ENCODE assay signal across 10 mouse cellular contexts in the genomic region with DNA sequence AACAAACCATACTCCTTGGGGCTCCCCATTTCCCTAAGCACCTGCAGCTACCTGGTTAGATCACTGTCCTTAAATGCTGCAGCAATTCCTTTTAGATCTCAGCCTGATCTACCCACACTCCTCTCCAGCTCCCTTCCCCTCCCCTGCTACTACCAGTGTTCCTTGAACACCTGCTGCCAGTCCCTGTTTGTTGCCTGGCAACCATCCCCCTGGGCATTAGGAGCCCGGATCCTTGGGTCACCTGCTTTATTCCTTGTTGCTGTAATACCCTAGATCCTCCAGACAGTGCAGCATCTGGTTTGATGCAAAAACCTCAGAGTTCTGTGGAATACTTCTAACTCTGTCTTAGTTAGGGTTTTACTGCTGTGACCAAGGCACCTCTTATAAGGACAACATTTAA. TPM values are rescaled to one million over a fixed set of nuclear protein-coding genes. Genes with fewer than 3 reads are reported as not detected.
DNase-seq lines count a peak whose midpoint lies in the region; ATAC-seq and TF ChIP-seq lines count a peak whose summit lies in the region.
"Had no signal": no experiment of that assay in that cellular context is flagged by ENCODE, and none has a peak within 500 bp of the region (broad histone marks: within the 10 kb centered on the region; RNA-seq: fewer than 3 reads in every experiment).

No protein-coding gene starts in this region.

- TF ChIP-seq CTCF in forebrain, postnatal 0 days (IDR thresholded peaks at IDR 0.05; ENCODE audit: low read depth), result no peak

- no peak overlapping the region for H3K4me3 ChIP-seq in forebrain, embryonic 11.5 days (ENCODE audit: low read depth, low read length)
- H3K4me3 ChIP-seq in forebrain, embryonic 10.5 days, result no peak overlapping the region
- H3K4me3 ChIP-seq in forebrain, postnatal 0 days (ENCODE audit: low read depth, low read length), result no peak overlapping the region
- H3K4me3 ChIP-seq in neural tube, embryonic 12.5 days, result no peak overlapping the region
- H3K4me3 ChIP-seq: heart, embryonic 12.5 days; liver, embryonic 12.5 days had no signal

- 6% methylated on average over 1 of the region's 1 CpGs for WGBS in forebrain, embryonic 11.5 days
- 7% methylated on average over 1 of the region's 1 CpGs for WGBS in forebrain, embryonic 10.5 days
- WGBS in forebrain, postnatal 0 days, result 0% methylated on average over 1 of the region's 1 CpGs
- 8% methylated on average over 1 of the region's 1 CpGs for WGBS in neural tube, embryonic 12.5 days

- H3K4me2 ChIP-seq in forebrain, embryonic 11.5 days (ENCODE audit: low read depth, low read length, severe bottlenecking), result no peak overlapping the region
- H3K4me2 ChIP-seq in forebrain, postnatal 0 days (ENCODE audit: low read depth), result no peak overlapping the region
- H3K4me2 ChIP-seq in neural tube, embryonic 12.5 days (replicated peaks), result no peak overlapping the region
- H3K4me2 ChIP-seq: heart, embryonic 12.5 days; liver, embryonic 12.5 days had no signal

- 0 out of 2 replicates have a peak, but pooled peaks have one; percentile 13 for ATAC-seq in forebrain, embryonic 11.5 days (replicated peaks; ENCODE audit: low FRiP score)
- ATAC-seq in forebrain, postnatal 0 days, result peak; percentile 71
- ATAC-seq in neural tube, embryonic 12.5 days (ENCODE audit: low FRiP score, low read depth), result peak; percentile 13; the same call in 1 of the 2 replicates
- ATAC-seq: liver, embryonic 12.5 days had no signal

- H3K9me3 ChIP-seq in forebrain, embryonic 11.5 days (ENCODE audit: control insufficient read depth, low read length), result no peaks in the 10 kb centered on the region
- no peaks in the 10 kb centered on the region for H3K9me3 ChIP-seq in forebrain, embryonic 10.5 days
- no peaks in the 10 kb centered on the region for H3K9me3 ChIP-seq in forebrain, postnatal 0 days (ENCODE audit: low read length)
- H3K9me3 ChIP-seq in neural tube, embryonic 12.5 days, result no peaks in the 10 kb centered on the region
- H3K9me3 ChIP-seq: heart, embryonic 12.5 days; liver, embryonic 12.5 days had no signal

- no peaks in the 10 kb centered on the region for H3K4me1 ChIP-seq in forebrain, embryonic 11.5 days (replicated peaks; ENCODE audit: control insufficient read depth, insufficient read depth, low read length)
- peaks cover 6% of the 10 kb centered on the region for H3K4me1 ChIP-seq in forebrain, embryonic 10.5 days
- H3K4me1 ChIP-seq in forebrain, postnatal 0 days (ENCODE audit: insufficient read depth), result no peaks in the 10 kb centered on the region
- H3K4me1 ChIP-seq in neural tube, embryonic 12.5 days, result no peaks in the 10 kb centered on the region
- H3K4me1 ChIP-seq: heart, embryonic 12.5 days; liver, embryonic 12.5 days had no signal

- no peak overlapping the region for H3K27ac ChIP-seq in forebrain, embryonic 11.5 days (ENCODE audit: low read depth, low read length)
- H3K27ac ChIP-seq in forebrain, embryonic 10.5 days, result no peak overlapping the region
- H3K27ac ChIP-seq in forebrain, postnatal 0 days (ENCODE audit: low read depth, low read length), result no peak overlapping the region
- H3K27ac ChIP-seq in neural tube, embryonic 12.5 days, result no peak overlapping the region
- H3K27ac ChIP-seq: liver, embryonic 12.5 days had no signal

- H3K27me3 ChIP-seq in forebrain, embryonic 11.5 days (ENCODE audit: control insufficient read depth, insufficient read depth, low read length), result no peaks in the 10 kb centered on the region
- H3K27me3 ChIP-seq in forebrain, embryonic 10.5 days (ENCODE audit: poor library complexity, severe bottlenecking), result no peaks in the 10 kb centered on the region
- no peaks in the 10 kb centered on the region for H3K27me3 ChIP-seq in forebrain, postnatal 0 days (ENCODE audit: insufficient read depth, low read length)
- H3K27me3 ChIP-seq in neural tube, embryonic 12.5 days (replicated peaks), result no peaks in the 10 kb centered on the region

- no peak overlapping the region for H3K9ac ChIP-seq in forebrain, embryonic 11.5 days (ENCODE audit: low read length)
- no peak overlapping the region for H3K9ac ChIP-seq in forebrain, postnatal 0 days
- H3K9ac ChIP-seq in neural tube, embryonic 12.5 days, result no peak overlapping the region
- H3K9ac ChIP-seq: heart, embryonic 12.5 days; liver, embryonic 12.5 days had no signal

- peak; percentile 51 for DNase-seq in forebrain, embryonic 11.5 days (ENCODE audit: low spot score)
- no peak for DNase-seq in forebrain, embryonic 10.5 days (ENCODE audit: extremely low spot score, low spot score)
- DNase-seq in R1 (ENCODE audit: low read depth, low spot score), result peak; percentile 76
- DNase-seq in forebrain, postnatal 0 days, result peak; percentile 26
- DNase-seq in ovary, adult 18-20 months (ENCODE audit: low spot score), result no peak
- no peak for DNase-seq in layer of hippocampus, adult 9-11 months
- DNase-seq: kidney, postnatal 10 days had no signal

- H3K36me3 ChIP-seq in forebrain, embryonic 11.5 days (ENCODE audit: control insufficient read depth, insufficient read depth, low read length), result peaks cover 2% of the 10 kb centered on the region; the same call in 1 of the 2 replicates
- peaks cover 28% of the 10 kb centered on the region for H3K36me3 ChIP-seq in forebrain, embryonic 10.5 days (replicated peaks)
- peaks cover 29% of the 10 kb centered on the region for H3K36me3 ChIP-seq in forebrain, postnatal 0 days (ENCODE audit: insufficient read depth)
- peaks cover 27% of the 10 kb centered on the region for H3K36me3 ChIP-seq in neural tube, embryonic 12.5 days
- H3K36me3 ChIP-seq: heart, embryonic 12.5 days; liver, embryonic 12.5 days had no signal

RNA-seq across cellular contexts. Expression of a gene that starts 11.3 kb away (rescaled TPM):
- polyA plus RNA-seq in forebrain, embryonic 11.5 days (2014; fragmentation: Nextera tagmentation; extraction: Ambion mirVana), result 26.0 and 27.4 TPM in 2 replicates
- 21.2 and 22.4 TPM in 2 replicates for polyA plus RNA-seq in forebrain, embryonic 10.5 days (2016; fragmentation: Nextera tagmentation; extraction: Ambion mirVana)
- total RNA-seq in forebrain, postnatal 0 days (2014; rRNA removed), result 95.3 and 95.8 TPM in 2 replicates
- 57.8 and 70.9 TPM in 2 replicates for polyA plus RNA-seq in forebrain, postnatal 0 days (2015; fragmentation: Nextera tagmentation; extraction: Ambion mirVana)
- polyA plus RNA-seq in neural tube, embryonic 12.5 days (2016; fragmentation: Nextera tagmentation; extraction: Ambion mirVana), result 61.7 and 62.5 TPM in 2 replicates

RNA-seq across cellular contexts. Expression of a gene that starts 12.2 kb away (rescaled TPM):
- 9.9 and 10.6 TPM in 2 replicates for polyA plus RNA-seq in forebrain, embryonic 11.5 days (2014; fragmentation: Nextera tagmentation; extraction: Ambion mirVana)
- 10.7 and 11.4 TPM in 2 replicates for polyA plus RNA-seq in forebrain, embryonic 10.5 days (2016; fragmentation: Nextera tagmentation; extraction: Ambion mirVana)
- 24.5 and 32.4 TPM in 2 replicates for total RNA-seq in forebrain, postnatal 0 days (2014; rRNA removed)
- 25.4 and 29.0 TPM in 2 replicates for polyA plus RNA-seq in forebrain, postnatal 0 days (2015; fragmentation: Nextera tagmentation; extraction: Ambion mirVana)
- 15.4 and 15.6 TPM in 2 replicates for polyA plus RNA-seq in neural tube, embryonic 12.5 days (2016; fragmentation: Nextera tagmentation; extraction: Ambion mirVana)

RNA-seq across cellular contexts. Expression of a gene that starts 34.4 kb away (rescaled TPM):
- polyA plus RNA-seq in forebrain, embryonic 11.5 days (2014; fragmentation: Nextera tagmentation; extraction: Ambion mirVana), result 3.8 and 4.9 TPM in 2 replicates
- polyA plus RNA-seq in forebrain, embryonic 10.5 days (2016; fragmentation: Nextera tagmentation; extraction: Ambion mirVana), result 2.2 and 3.0 TPM in 2 replicates
- 38.9 and 42.4 TPM in 2 replicates for total RNA-seq in forebrain, postnatal 0 days (2014; rRNA removed)
- 5.9 and 10.6 TPM in 2 replicates for polyA plus RNA-seq in forebrain, postnatal 0 days (2015; fragmentation: Nextera tagmentation; extraction: Ambion mirVana)
- polyA plus RNA-seq in neural tube, embryonic 12.5 days (2016; fragmentation: Nextera tagmentation; extraction: Ambion mirVana), result 4.8 and 7.1 TPM in 2 replicates

RNA-seq across cellular contexts. Expression of a gene that starts 35.3 kb away (rescaled TPM):
- polyA plus RNA-seq in forebrain, embryonic 11.5 days (2014; fragmentation: Nextera tagmentation; extraction: Ambion mirVana), result 54.5 and 56.0 TPM in 2 replicates
- polyA plus RNA-seq in forebrain, embryonic 10.5 days (2016; fragmentation: Nextera tagmentation; extraction: Ambion mirVana), result 44.0 and 45.1 TPM in 2 replicates
- 56.9 and 59.9 TPM in 2 replicates for total RNA-seq in forebrain, postnatal 0 days (2014; rRNA removed)
- 78.2 and 92.4 TPM in 2 replicates for polyA plus RNA-seq in forebrain, postnatal 0 days (2015; fragmentation: Nextera tagmentation; extraction: Ambion mirVana)
- polyA plus RNA-seq in neural tube, embryonic 12.5 days (2016; fragmentation: Nextera tagmentation; extraction: Ambion mirVana), result 79.3 and 80.1 TPM in 2 replicates

RNA-seq across cellular contexts. Expression of a gene that starts 35.6 kb away (rescaled TPM):
- polyA plus RNA-seq in forebrain, embryonic 11.5 days (2014; fragmentation: Nextera tagmentation; extraction: Ambion mirVana), result 0.40 TPM in 1 of 2 replicates, not detected in the other
- polyA plus RNA-seq in forebrain, embryonic 10.5 days (2016; fragmentation: Nextera tagmentation; extraction: Ambion mirVana), result not detected in 2 replicates
- total RNA-seq in forebrain, postnatal 0 days (2014; rRNA removed), result 1.7 and 1.8 TPM in 2 replicates
- polyA plus RNA-seq in forebrain, postnatal 0 days (2015; fragmentation: Nextera tagmentation; extraction: Ambion mirVana), result not detected in 2 replicates
- polyA plus RNA-seq in neural tube, embryonic 12.5 days (2016; fragmentation: Nextera tagmentation; extraction: Ambion mirVana), result not detected in 2 replicates
- polyA plus RNA-seq: liver, embryonic 12.5 days had no signal

Comparison
In these comparisons a context has a peak if more than half of its experiments do, and no peak if none do; other contexts are left out.
1. DNase-seq: peak in forebrain, embryonic 11.5 days (single experiment), R1 (single experiment) and forebrain, postnatal 0 days (single experiment); none in forebrain, embryonic 10.5 days (single experiment), ovary, adult 18-20 months (single experiment) and layer of hippocampus, adult 9-11 months (single experiment).
2. ATAC-seq: peak in every context shown above with its lines; median percentile 71 in forebrain, postnatal 0 days; 13 in forebrain, embryonic 11.5 days; 13 in neural tube, embryonic 12.5 days.